Mouse (Mus musculus) heart, adult 2 months (tissue): ENCODE measurements around the gene Hpse2. TPM values are rescaled to one million over a fixed set of nuclear protein-coding genes. Genes with fewer than 3 reads are reported as not detected.
"Not testable (repeated sequence)": the region's sequence is repeated elsewhere in the genome, so short reads cannot be mapped to it uniquely, and the experiment has no call there.

Experiments
- DNase-seq, 2 experiments: peaks; one replicate each; pipeline ENCODE4 v3.0.0; 2021
- H3K27ac ChIP-seq: fragments of 200-600 bp; 2 replicates; pipeline ENCODE4 v1.8.1; 2022
- H3K27me3 ChIP-seq: fragments of 200-500 bp; 2 replicates; pipeline ENCODE4 v1.6.1; 2012; ENCODE audit warnings: mild to moderate bottlenecking, low read length, inconsistent platforms, mixed read lengths; ENCODE audit not compliant: control insufficient read depth, insufficient read depth
- H3K36me3 ChIP-seq: fragments of 200-500 bp; 2 replicates; pipeline ENCODE4 v1.6.1; 2012; ENCODE audit warnings: low read length, inconsistent platforms; ENCODE audit not compliant: control insufficient read depth, insufficient read depth
- H3K4me1 ChIP-seq: fragments of 200-500 bp; 2 replicates; pipeline ENCODE4 v1.6.1; 2011; ENCODE audit warnings: low read length; ENCODE audit not compliant: control insufficient read depth, insufficient read depth
- H3K4me3 ChIP-seq: fragments of 200-600 bp; 2 replicates; pipeline ENCODE4 v1.8.1; 2022
- H3K79me2 ChIP-seq: fragments of 200-500 bp; replicated peaks from 2 replicates; pipeline ENCODE4 v1.6.1; 2012; ENCODE audit warnings: mild to moderate bottlenecking, inconsistent platforms, low read length, moderate library complexity, mixed read lengths; ENCODE audit not compliant: control insufficient read depth, insufficient read depth
- H3K9ac ChIP-seq: fragments of 200-500 bp; 2 replicates; pipeline ENCODE4 v1.6.1; 2012; ENCODE audit warnings: low read depth, mild to moderate bottlenecking, control low read depth, inconsistent platforms, low read length, mixed read lengths
- CTCF ChIP-seq: fragments of 200-600 bp; IDR thresholded peaks from 2 replicates; pipeline ENCODE4 v1.8.1; 2022; ENCODE audit warnings: antibody characterized with exemption, mild to moderate bottlenecking, moderate library complexity
- EP300 ChIP-seq: fragments of 200-500 bp; IDR thresholded peaks from 2 replicates; pipeline ENCODE4 v1.6.1; 2011; ENCODE audit warnings: low read depth, low read length, control low read depth; ENCODE audit not compliant: insufficient read depth
- POLR2A ChIP-seq: fragments of 200-500 bp; IDR thresholded peaks from 2 replicates; pipeline ENCODE4 v1.6.1; 2011; ENCODE audit warnings: mild to moderate bottlenecking, low read depth, low read length, control low read depth; ENCODE audit not compliant: insufficient read depth
- WGBS: fragments of 180-500 bp; shearing (Covaris S2); methylation state at CpG from one replicate; pipeline ENCODE4 v1.1.7; 2018; 5-methylcytosine and 5-hydroxymethylcytosine counted together
- intact Hi-C: fragments of 180-260 bp; cut with DNase I; formaldehyde crosslinking; loops from one replicate; pipeline ENCODE4 v1.15.1; 2025
- polyA plus RNA-seq: library from polyadenylated mRNA; depleted of rRNA; stranded (reverse); fragments of >200 nt; gene quantifications from 2 replicates; pipeline ENCODE4 v1.2.3, GENCODE M21; 2012
- total RNA-seq, 2 experiments: library from RNA; stranded (reverse); gene quantifications; 2 replicates each; pipeline ENCODE4 v1.2.3; 2021

Hpse2 gene
- total and polyA plus RNA-seq, 3 experiments, result 0.14 to 0.25 TPM; not detected in 1

DNA sequence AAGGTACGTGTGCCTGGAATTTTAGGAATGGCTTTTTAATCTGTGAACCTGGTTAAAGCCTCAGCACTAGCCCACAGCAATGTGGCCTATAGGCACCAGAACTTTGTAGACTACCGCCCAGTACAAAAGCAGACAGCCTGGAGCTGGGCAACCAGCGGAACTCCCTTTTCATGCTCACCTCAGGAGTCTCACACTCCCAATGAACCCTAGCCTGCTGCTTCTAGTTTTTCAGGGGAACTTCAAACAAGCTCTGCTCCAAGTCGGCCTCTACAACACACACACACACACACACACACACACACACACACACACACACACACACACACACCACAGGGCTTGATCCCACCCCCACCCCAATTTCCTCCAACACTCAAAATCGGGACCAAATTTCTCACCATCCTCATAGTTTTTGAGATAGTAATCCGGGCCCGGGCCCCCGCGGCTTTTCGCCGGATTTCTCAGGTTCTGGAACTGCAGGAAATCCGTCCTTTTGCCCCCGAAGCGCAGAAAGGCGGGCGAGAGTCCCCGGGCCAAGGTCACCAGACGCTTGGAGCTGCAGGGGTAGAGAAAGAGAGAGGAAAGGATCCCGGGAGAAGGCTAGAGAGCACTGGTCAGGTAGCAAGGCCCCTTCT is 3.7 kb downstream of the Hpse2 start:
- H3K27ac ChIP-seq, result no peak overlapping the region
- intact Hi-C loops, result no loop called here
- H3K4me3 ChIP-seq, result peak overlapping the region; percentile 27
- no peak for DNase-seq
- no peaks in the 10 kb centered on the region for H3K4me1 ChIP-seq
- no peak overlapping the region for H3K9ac ChIP-seq
- 10% methylated on average over 19 of the region's 19 CpGs for WGBS
- no peaks in the 10 kb centered on the region for H3K36me3 ChIP-seq
- peaks cover 14% of the 10 kb centered on the region for H3K27me3 ChIP-seq
- no peaks in the 10 kb centered on the region for H3K79me2 ChIP-seq
- TF ChIP-seq EP300 (no peak), POLR2A (no peak), CTCF (no peak)

DNA sequence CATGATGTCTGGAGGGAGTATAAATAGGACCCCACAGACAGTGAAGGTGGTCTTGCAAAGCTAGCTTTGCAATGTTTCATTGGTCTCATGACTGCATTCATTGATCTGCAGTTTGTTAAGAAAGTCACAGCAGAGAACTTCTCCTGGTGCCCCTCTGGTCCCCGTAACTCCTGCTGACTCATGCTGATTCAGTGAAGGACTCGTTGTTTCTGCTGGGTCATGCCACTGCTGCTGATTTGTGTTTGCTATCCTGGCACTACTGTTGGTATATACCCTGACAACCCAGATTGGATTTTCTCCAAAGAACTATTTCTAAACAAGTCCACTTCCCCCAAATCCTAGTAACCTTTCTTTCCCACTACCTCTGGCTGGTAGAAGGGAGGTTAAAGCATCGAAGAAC is 29.3 kb downstream of the Hpse2 start:
- H3K4me1 ChIP-seq, result no peaks in the 10 kb centered on the region
- H3K36me3 ChIP-seq, result no peaks in the 10 kb centered on the region
- no peaks in the 10 kb centered on the region for H3K27me3 ChIP-seq
- no peaks in the 10 kb centered on the region for H3K79me2 ChIP-seq
- no peak for DNase-seq
- TF ChIP-seq POLR2A (no peak), CTCF (no peak)
- no peak overlapping the region for H3K27ac ChIP-seq
- intact Hi-C loops, result no loop called here
- no peak overlapping the region for H3K9ac ChIP-seq
- 72% methylated on average over 3 of the region's 3 CpGs for WGBS
- no peak overlapping the region for H3K4me3 ChIP-seq

DNA sequence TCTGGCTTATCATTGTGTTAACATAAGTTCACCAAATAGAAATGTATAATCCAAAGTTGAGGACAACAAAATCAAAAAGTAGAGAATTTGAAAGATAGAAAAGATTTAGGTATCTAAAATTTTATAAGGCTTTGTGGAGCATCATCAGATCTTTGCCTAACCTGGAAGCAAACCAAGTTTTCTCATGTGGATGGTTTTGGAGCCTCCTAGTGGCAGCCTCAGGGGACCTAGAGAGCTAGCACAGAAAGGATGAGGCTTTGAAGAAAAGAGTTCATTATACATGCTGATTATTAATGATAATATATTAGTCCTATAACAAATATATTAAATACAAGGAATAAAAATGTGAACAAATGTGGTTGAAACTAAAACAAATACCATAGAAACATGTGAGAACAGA is 77.0 kb downstream of the Hpse2 start:
- peak in 1 of 2 experiments; percentile 24 for DNase-seq
- no peak overlapping the region for H3K9ac ChIP-seq
- intact Hi-C loops, result loop anchor here (2.0 kb wide), 2 partner anchors 284 to 516 kb away; no protein-coding TSS in a partner anchor
- TF ChIP-seq CTCF, result peak; percentile 70
- no peak for TF ChIP-seq POLR2A
- H3K27ac ChIP-seq, result no peak overlapping the region
- H3K79me2 ChIP-seq, result no peaks in the 10 kb centered on the region
- H3K36me3 ChIP-seq, result no peaks in the 10 kb centered on the region
- H3K27me3 ChIP-seq, result no peaks in the 10 kb centered on the region
- H3K4me3 ChIP-seq, result no peak overlapping the region
- no peaks in the 10 kb centered on the region for H3K4me1 ChIP-seq

DNA sequence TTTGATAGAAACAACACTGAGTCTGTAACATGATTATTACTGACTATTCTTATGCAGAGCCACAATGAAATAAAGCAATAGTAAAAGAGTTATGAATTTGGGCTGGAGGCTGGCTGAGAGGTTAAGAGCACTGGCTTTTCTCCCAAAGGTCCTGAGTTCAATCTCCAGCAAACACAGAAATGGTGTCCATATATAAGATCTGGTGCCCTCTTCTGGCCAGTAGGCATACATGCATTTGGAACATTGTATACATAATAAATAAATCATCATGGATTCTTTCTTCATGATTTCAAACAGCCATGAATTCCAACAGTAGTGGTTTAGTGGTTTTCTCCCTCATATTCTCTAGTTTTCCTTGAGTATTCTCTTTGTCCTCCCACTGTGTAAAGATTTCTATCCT is 81.4 kb downstream of the Hpse2 start:
- intact Hi-C loops, result no loop called here
- Histone ChIP-seq H3K9ac (no peak overlapping the region), H3K79me2 (no peaks in the 10 kb centered on the region), H3K4me3 (no peak overlapping the region), H3K27ac (no peak overlapping the region), H3K36me3 (no peaks in the 10 kb centered on the region), H3K4me1 (no peaks in the 10 kb centered on the region), H3K27me3 (no peaks in the 10 kb centered on the region)
- TF ChIP-seq CTCF (peak; percentile 40), EP300 (no peak)
- no peak for DNase-seq

DNA sequence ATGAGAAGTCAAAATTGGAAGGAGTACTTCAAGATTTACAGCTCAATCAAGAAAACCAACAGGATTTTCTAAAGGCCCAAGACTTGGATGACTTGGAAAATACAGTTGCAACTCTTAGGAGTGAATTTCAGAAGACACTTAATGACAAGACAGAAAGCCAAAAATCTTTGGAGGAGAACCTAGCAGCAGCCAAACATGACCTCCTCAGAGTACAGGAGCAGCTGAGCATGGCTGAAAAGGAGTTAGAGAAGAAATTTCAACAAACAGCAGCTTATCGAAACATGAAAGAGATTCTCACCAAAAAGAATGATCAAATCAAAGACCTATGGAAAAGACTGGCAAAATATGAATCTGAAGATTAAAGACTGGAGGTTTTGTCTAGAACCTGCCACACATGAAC is 106.8 kb downstream of the Hpse2 start:
- 94% methylated on average over 1 of the region's 1 CpGs for whole genome bisulfite sequencing
- H3K4me3 ChIP-seq, DNase-seq, H3K27me3 ChIP-seq, H3K27ac ChIP-seq, H3K36me3 ChIP-seq, H3K79me2 ChIP-seq, H3K9ac ChIP-seq, intact Hi-C loops, H3K4me1 ChIP-seq: not testable (repeated sequence)

DNA sequence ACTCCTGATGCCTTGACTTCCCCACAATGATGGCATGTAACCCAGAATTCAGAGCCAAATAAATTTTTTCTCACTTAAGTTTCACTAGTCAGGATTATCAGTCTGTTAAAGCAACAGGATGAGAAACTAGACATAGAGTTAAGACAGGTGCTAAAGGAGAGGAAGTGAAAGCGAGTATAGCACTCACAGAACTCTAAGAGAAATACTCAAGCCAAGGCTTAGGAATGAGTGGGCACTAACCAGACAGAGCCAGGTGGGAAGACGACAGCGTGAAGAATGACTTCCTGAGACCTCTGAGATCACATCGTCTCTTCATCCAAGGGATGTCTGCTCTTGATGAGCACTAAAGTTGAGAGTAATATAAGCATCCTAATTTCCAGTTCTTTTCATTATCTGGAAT is 144.2 kb downstream of the Hpse2 start:
- Histone ChIP-seq H3K36me3 (no peaks in the 10 kb centered on the region), H3K79me2 (no peaks in the 10 kb centered on the region), H3K9ac (no peak overlapping the region), H3K27me3 (no peaks in the 10 kb centered on the region), H3K27ac (no peak overlapping the region), H3K4me1 (no peaks in the 10 kb centered on the region), H3K4me3 (no peak overlapping the region)
- no peak for TF ChIP-seq POLR2A
- no peak for TF ChIP-seq EP300
- no peak for TF ChIP-seq CTCF
- no peak for DNase-seq
- 74% methylated on average over 4 of the region's 4 CpGs for WGBS
- intact Hi-C loops, result no loop called here

DNA sequence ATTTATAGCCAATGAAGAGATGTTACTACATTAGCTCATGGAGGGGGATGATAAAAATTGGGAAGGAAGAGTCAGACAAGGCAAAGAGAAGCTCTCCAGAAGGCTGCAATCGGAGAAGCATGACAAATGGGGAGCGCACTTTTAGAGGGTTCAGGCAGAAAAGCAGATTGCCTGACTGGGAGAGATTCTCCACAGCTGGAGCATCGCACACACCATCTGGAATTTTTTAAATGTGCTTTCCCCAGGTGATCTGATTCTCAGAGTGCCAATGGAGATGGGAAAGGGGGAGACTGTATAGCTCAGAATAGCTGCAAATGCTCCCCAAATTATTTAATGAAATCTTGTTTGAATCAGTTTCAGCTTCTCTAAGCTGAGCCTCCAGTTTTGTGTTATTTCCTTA is 156.4 kb downstream of the Hpse2 start:
- WGBS, result 80% methylated on average over 3 of the region's 3 CpGs
- H3K4me1 ChIP-seq, result no peaks in the 10 kb centered on the region
- DNase-seq, result no peak
- H3K4me3 ChIP-seq, result no peak overlapping the region
- intact Hi-C loops, result no loop called here
- no peak overlapping the region for H3K27ac ChIP-seq
- TF ChIP-seq POLR2A (no peak), CTCF (no peak), EP300 (no peak)
- no peaks in the 10 kb centered on the region for H3K27me3 ChIP-seq
- no peaks in the 10 kb centered on the region for H3K79me2 ChIP-seq
- no peaks in the 10 kb centered on the region for H3K36me3 ChIP-seq
- H3K9ac ChIP-seq, result no peak overlapping the region
